Mouse (Mus musculus): Measurements from ENCODE around the gene Cacna2d1.

GRCm38 (mm10) chr5:16093071-16093693 lies 158.7 kb downstream of the Cacna2d1 start:
- TF ChIP-seq CTCF (IDR thresholded peaks at IDR 0.05; ENCODE audit: borderline replicate concordance, insufficient read depth, low read depth, low read length) (no peak), POLR2A (IDR thresholded peaks at IDR 0.05; ENCODE audit: borderline replicate concordance, insufficient read depth, low read length) (no peak)
